Mouse (Mus musculus) megakaryocyte, adult 5-6 weeks (primary cell): ENCODE data around the gene Gpr37. TPM values are rescaled to one million over a fixed set of nuclear protein-coding genes. Genes with fewer than 3 reads are reported as not detected.

Experiments used
- ATAC-seq: 2 replicates; pipeline ENCODE4 v1.8.0; 2016; ENCODE audit warnings: mild to moderate bottlenecking, inconsistent platforms; ENCODE audit not compliant: poor library complexity, severe bottlenecking
- total RNA-seq, 2 experiments: library from RNA; stranded (forward) in 1 of 2; stranded (reverse) in 1 of 2; fragments of 153-499, 151-499 nt in 1 of 2; fragments of 221-1000, 200-1000 nt in 1 of 2; gene quantifications; 2 replicates each; pipeline versions ENCODE4 v1.2.3 to v1.2.4; 2015 to 2017

The Gpr37 gene
- total RNA-seq (2015) (not detected in 2 replicates), total RNA-seq (2017) (not detected in 2 replicates)

- no peak for ATAC-seq
Measured at GRCm38 (mm10) chr6:25690629-25691028, at the start of gene Gpr37. Gene Gpr37 (minus strand): TSS chr6:25690729.

GRCm38 (mm10) chr6:25736533-25736932 lies 46.0 kb upstream of the Gpr37 start:
- ATAC-seq, result no peak

GRCm38 (mm10) chr6:25726560-25726959 lies 36.0 kb upstream of the Gpr37 start:
- ATAC-seq, result no peak

- no peak for ATAC-seq
Measured at GRCm38 (mm10) chr6:25710601-25711000, 20.1 kb upstream of the Gpr37 start.

- ATAC-seq, result no peak
Measured at GRCm38 (mm10) chr6:25709250-25709895, 18.8 kb upstream of the Gpr37 start.

- no peak for ATAC-seq
Measured at GRCm38 (mm10) chr6:25699956-25700355, 9.4 kb upstream of the Gpr37 start.

- no peak for ATAC-seq
Measured at GRCm38 (mm10) chr6:25690284-25690605, 284 bp downstream of the Gpr37 start.

GRCm38 (mm10) chr6:25689520-25690283 lies 827 bp downstream of the Gpr37 start:
- no peak for ATAC-seq

GRCm38 (mm10) chr6:25688927-25689519 lies 1.5 kb downstream of the Gpr37 start:
- ATAC-seq, result no peak

- no peak for ATAC-seq
Measured at GRCm38 (mm10) chr6:25686760-25687200, 3.7 kb downstream of the Gpr37 start.

GRCm38 (mm10) chr6:25684391-25684790 lies 6.1 kb downstream of the Gpr37 start:
- ATAC-seq, result no peak

- no peak for ATAC-seq
Measured at GRCm38 (mm10) chr6:25675111-25675510, 15.4 kb downstream of the Gpr37 start.

GRCm38 (mm10) chr6:25673801-25674200 lies 16.7 kb downstream of the Gpr37 start:
- ATAC-seq, result no peak

- no peak for ATAC-seq
Measured at GRCm38 (mm10) chr6:25670150-25670549, 20.4 kb downstream of the Gpr37 start.

- no peak for ATAC-seq
Measured at GRCm38 (mm10) chr6:25663942-25664341, 26.6 kb downstream of the Gpr37 start.

GRCm38 (mm10) chr6:25659924-25660675 lies 30.4 kb downstream of the Gpr37 start:
- ATAC-seq, result no peak

Other genes with a start within 250 kb of the Gpr37 start
- 27.4 and 30.7 TPM in 2 replicates for gene Pot1a, start 118.5 kb upstream of the Gpr37 start, total RNA-seq (2015)
- 20.2 and 24.7 TPM in 2 replicates for gene Pot1a, start 118.5 kb upstream of the Gpr37 start, total RNA-seq (2017)